Mouse (Mus musculus) stomach, embryonic 14.5 days (tissue): ENCODE measurements around the gene Usmg5. TPM values are rescaled to one million over a fixed set of nuclear protein-coding genes. Genes with fewer than 3 reads are reported as not detected.
"Not testable (repeated sequence)": the region's sequence is repeated elsewhere in the genome, so short reads cannot be mapped to it uniquely, and the experiment has no call there.

Experiments
- ATAC-seq: fragments of 200-750 bp; cut with Nextera tagmentation; 2 replicates; pipeline ENCODE4 v1.8.0; 2017; ENCODE audit warnings: low read depth, moderate TSS enrichment; ENCODE audit not compliant: insufficient number of reproducible peaks, insufficient read depth, low FRiP score
- H3K27ac ChIP-seq: fragments of 300-500 bp; sonication (generic); 2 replicates; pipeline ENCODE4 v1.5.1; 2014; ENCODE audit warnings: mild to moderate bottlenecking, low read length, moderate library complexity, mixed read lengths
- H3K27me3 ChIP-seq: fragments of 300-500 bp; sonication (generic); 2 replicates; pipeline ENCODE4 v1.6.1; 2014; ENCODE audit warnings: low read length, control low read depth, mixed read lengths; ENCODE audit not compliant: control insufficient read depth, insufficient read depth
- H3K36me3 ChIP-seq: fragments of 300-500 bp; sonication (generic); 2 replicates; pipeline ENCODE4 v1.6.1; 2014; ENCODE audit warnings: mild to moderate bottlenecking, control low read depth, low read length, moderate library complexity, mixed read lengths; ENCODE audit not compliant: control insufficient read depth, insufficient read depth
- H3K4me1 ChIP-seq: fragments of 300-500 bp; sonication (generic); 2 replicates; pipeline ENCODE4 v1.6.1; 2014; ENCODE audit warnings: low read length, control low read depth, mixed read lengths; ENCODE audit not compliant: control insufficient read depth, insufficient read depth
- H3K4me2 ChIP-seq: fragments of 300-500 bp; sonication (generic); replicated peaks from 2 replicates; pipeline ENCODE4 v1.6.1; 2014; ENCODE audit warnings: low read depth, low read length, control low read depth
- H3K4me3 ChIP-seq: fragments of 300-500 bp; sonication (generic); 2 replicates; pipeline ENCODE4 v1.5.1; 2014; ENCODE audit warnings: low read depth, low read length, control low read depth
- H3K9ac ChIP-seq: fragments of 300-500 bp; sonication (generic); replicated peaks from 2 replicates; pipeline ENCODE4 v1.6.1; 2014; ENCODE audit warnings: low read depth, mild to moderate bottlenecking, control low read depth, low read length, moderate library complexity, mixed read lengths
- H3K9me3 ChIP-seq: fragments of 300-500 bp; sonication (generic); 2 replicates; pipeline ENCODE4 v1.6.1; 2016; ENCODE audit warnings: low read depth, low read length, control low read depth; ENCODE audit not compliant: control insufficient read depth
- WGBS: fragments of 180-500 bp; shearing (Covaris S2); extraction: QIAGEN DNeasy Blood & Tissue Kit; methylation state at CpG from one replicate; pipeline ENCODE4 v1.1.7; 2014; 5-methylcytosine and 5-hydroxymethylcytosine counted together
- polyA plus RNA-seq: library from polyadenylated mRNA; unstranded; fragments of >200 nt; fragmentation: Nextera tagmentation; extraction: Ambion mirVana; gene quantifications from 2 replicates; pipeline ENCODE4 v1.2.1, GENCODE M21; 2014

Gene Usmg5
- 1,169 and 1,234 TPM in 2 replicates for polyA plus RNA-seq

- peak within 1 kb of the TSS; percentile 95 for H3K9ac ChIP-seq
- peak within 1 kb of the TSS; percentile 74 for H3K4me2 ChIP-seq
- no peaks in the 10 kb centered on the region for H3K27me3 ChIP-seq
- peaks cover 16% of the 10 kb centered on the region for H3K4me1 ChIP-seq
- ATAC-seq = peak; percentile 100
- peaks cover 22% of the 10 kb centered on the region for H3K36me3 ChIP-seq
- peak within 1 kb of the TSS; percentile 92 for H3K4me3 ChIP-seq
- WGBS = under 1% methylated on average over 56 of the region's 56 CpGs
- H3K9me3 ChIP-seq = no peaks in the 10 kb centered on the region
- H3K27ac ChIP-seq = peak within 1 kb of the TSS; percentile 82
These were observed at the start of gene Usmg5, which contains the start of gene Pdcd11 for GRCm38 (mm10) chr19:47090550-47091156. Gene Usmg5, minus strand, starts transcription at chr19:47090647. Gene Pdcd11, plus strand, starts transcription at chr19:47090768.

- not testable (repeated sequence) for H3K4me3 ChIP-seq, H3K9ac ChIP-seq, H3K27ac ChIP-seq, H3K36me3 ChIP-seq, H3K9me3 ChIP-seq, H3K27me3 ChIP-seq, H3K4me2 ChIP-seq, ATAC-seq
- H3K4me1 ChIP-seq = peaks cover 20% of the 10 kb centered on the region
- 28% methylated on average over 7 of the region's 7 CpGs for WGBS
These were observed 49.2 kb upstream of the Usmg5 start for GRCm38 (mm10) chr19:47139611-47140010.

GRCm38 (mm10) chr19:47137771-47138421 is 47.4 kb upstream of the Usmg5 start, which contains the start of gene Calhm2:
Gene Calhm2, minus strand, starts transcription at chr19:47138294.
- 3% methylated on average over 28 of the region's 28 CpGs for WGBS

GRCm38 (mm10) chr19:47137051-47137581 is 46.7 kb upstream of the Usmg5 start:
- H3K4me2 ChIP-seq = peak overlapping the region; percentile 75
- ATAC-seq = no peak
- peaks cover 5% of the 10 kb centered on the region; the same call in 1 of the 2 replicates for H3K36me3 ChIP-seq
- H3K9ac ChIP-seq = peak overlapping the region; percentile 65
- peak overlapping the region; percentile 87; the same call in 1 of the 2 replicates for H3K27ac ChIP-seq
- H3K9me3 ChIP-seq = no peaks in the 10 kb centered on the region
- 12% methylated on average over 6 of the region's 6 CpGs for WGBS
- H3K4me1 ChIP-seq = peaks cover 20% of the 10 kb centered on the region
- H3K27me3 ChIP-seq = no peaks in the 10 kb centered on the region
- H3K4me3 ChIP-seq = peak overlapping the region; percentile 42

More at GRCm38 (mm10) chr19:47137771-47138421, 47.4 kb upstream of the Usmg5 start, which contains the start of gene Calhm2:
- H3K9me3 ChIP-seq = no peaks in the 10 kb centered on the region
- H3K9ac ChIP-seq = peak within 1 kb of the TSS; percentile 65
- H3K4me1 ChIP-seq = peaks cover 20% of the 10 kb centered on the region
- H3K4me3 ChIP-seq = peak within 1 kb of the TSS; percentile 42
- H3K36me3 ChIP-seq = peaks cover 5% of the 10 kb centered on the region; the same call in 1 of the 2 replicates
- H3K27me3 ChIP-seq = no peaks in the 10 kb centered on the region
- peak within 1 kb of the TSS; percentile 75 for H3K4me2 ChIP-seq
- peak; percentile 65; the same call in 1 of the 2 replicates for ATAC-seq
- H3K27ac ChIP-seq = peak within 1 kb of the TSS; percentile 87

DNA sequence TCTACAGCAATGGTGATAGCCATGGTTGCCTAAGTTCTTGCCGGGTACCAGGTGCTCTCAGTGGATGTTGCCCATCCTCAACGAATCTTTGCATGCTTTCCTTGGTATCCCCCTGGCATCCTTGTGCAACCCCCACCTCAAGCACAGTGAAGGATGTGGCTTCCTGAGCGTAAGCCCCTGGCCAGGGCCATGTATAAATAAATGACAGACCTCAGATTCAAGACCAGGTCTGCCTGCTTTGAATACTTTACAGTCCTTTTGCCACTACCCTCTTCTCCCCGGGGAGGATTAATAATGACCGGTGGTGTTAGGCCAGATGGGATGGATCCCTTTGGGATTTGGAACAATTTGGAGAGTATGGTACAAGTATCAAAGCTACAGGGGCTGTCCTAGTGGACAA is 45.7 kb upstream of the Usmg5 start:
- Histone ChIP-seq H3K9me3 (no peaks in the 10 kb centered on the region), H3K4me2 (0 out of 2 replicates have a peak overlapping the region, but pooled peaks have one; percentile 75), H3K4me3 (no peak overlapping the region), H3K9ac (no peak overlapping the region), H3K36me3 (peaks cover 13% of the 10 kb centered on the region; the same call in 1 of the 2 replicates), H3K4me1 (peaks cover 20% of the 10 kb centered on the region), H3K27ac (no peak overlapping the region), H3K27me3 (no peaks in the 10 kb centered on the region)
- WGBS = 84% methylated on average over 5 of the region's 5 CpGs
- ATAC-seq = no peak

GRCm38 (mm10) chr19:47135568-47135967 is 45.1 kb upstream of the Usmg5 start:
- H3K27ac ChIP-seq = no peak overlapping the region
- H3K36me3 ChIP-seq = peaks cover 19% of the 10 kb centered on the region
- no peaks in the 10 kb centered on the region for H3K9me3 ChIP-seq
- WGBS = 86% methylated on average over 17 of the region's 17 CpGs
- no peak overlapping the region for H3K4me3 ChIP-seq
- ATAC-seq = no peak
- no peaks in the 10 kb centered on the region for H3K27me3 ChIP-seq
- no peak overlapping the region for H3K9ac ChIP-seq
- no peak overlapping the region for H3K4me2 ChIP-seq
- H3K4me1 ChIP-seq = peaks cover 20% of the 10 kb centered on the region

- H3K27ac ChIP-seq = no peak overlapping the region
- no peak overlapping the region for H3K9ac ChIP-seq
- no peak overlapping the region for H3K4me2 ChIP-seq
- ATAC-seq = no peak
- peaks cover 43% of the 10 kb centered on the region for H3K36me3 ChIP-seq
- H3K27me3 ChIP-seq = no peaks in the 10 kb centered on the region
- no peak overlapping the region for H3K4me3 ChIP-seq
- peaks cover 12% of the 10 kb centered on the region for H3K4me1 ChIP-seq
- H3K9me3 ChIP-seq = no peaks in the 10 kb centered on the region
- 93% methylated on average over 7 of the region's 7 CpGs for WGBS
These were observed 42.7 kb upstream of the Usmg5 start for GRCm38 (mm10) chr19:47133161-47133560.

- no peak overlapping the region for H3K4me3 ChIP-seq
- no peaks in the 10 kb centered on the region for H3K27me3 ChIP-seq
- no peak overlapping the region for H3K9ac ChIP-seq
- H3K9me3 ChIP-seq = no peaks in the 10 kb centered on the region
- H3K36me3 ChIP-seq = peaks cover 66% of the 10 kb centered on the region
- WGBS = 94% methylated on average over 15 of the region's 15 CpGs
- H3K27ac ChIP-seq = no peak overlapping the region
- H3K4me2 ChIP-seq = no peak overlapping the region
- ATAC-seq = no peak
- H3K4me1 ChIP-seq = no peaks in the 10 kb centered on the region
These were observed 40.2 kb upstream of the Usmg5 start for GRCm38 (mm10) chr19:47130551-47131125.
